Mouse (Mus musculus) kidney, postnatal 36 days (tissue): ENCODE data around the gene Arl14ep.
A peak's percentile ranks its signal among the peaks of the same experiment; 100 is the strongest.

Experiments
- DNase-seq, 2 experiments: peaks; one replicate each; pipeline ENCODE4 v3.0.0; 2021 to 2022; ENCODE audit warnings: mixed read lengths in 2 of 2

Gene Arl14ep

DNA sequence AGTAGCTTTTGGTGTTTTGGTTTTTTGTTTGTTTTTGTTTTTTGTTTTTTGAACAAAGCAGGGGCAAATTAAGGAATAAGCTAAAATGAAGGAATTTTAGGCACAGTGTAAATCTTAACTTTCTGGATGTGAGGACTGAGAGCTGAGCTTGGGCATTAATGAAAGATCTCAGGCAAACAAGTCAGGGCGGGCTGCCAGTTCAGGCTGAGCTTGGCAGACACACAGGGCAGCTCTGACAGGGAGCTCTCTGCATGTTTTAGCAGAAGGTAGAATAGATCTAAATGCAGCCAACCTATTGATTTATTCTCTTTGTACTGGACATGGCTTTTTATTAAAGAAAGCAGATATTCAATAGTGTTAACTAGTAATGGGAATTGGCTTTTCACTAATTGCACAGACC lies 31.8 kb downstream of the Arl14ep start:
- peak in 1 of 2 experiments; percentile 58 for DNase-seq

- no peak for DNase-seq
Observed at GRCm38 (mm10) chr2:106935681-106936080, 38.5 kb downstream of the Arl14ep start.

GRCm38 (mm10) chr2:106929906-106930305 lies 44.3 kb downstream of the Arl14ep start:
- no peak for DNase-seq
